Mouse (Mus musculus) heart, postnatal 36 days (tissue): ENCODE measurements at regions not wholly inside any gene's neighbourhood (a gene's known extent, or its start where the extent isn't known, plus 50 kb on each side); places are given as distances from the start of the nearest gene placed in this dataset.
A peak's percentile ranks its signal among the peaks of the same experiment; 100 is the strongest.

Experiments used
- DNase-seq, 2 experiments: peaks; one replicate each; pipeline ENCODE4 v3.0.0; 2021 to 2022
- intact Hi-C: fragments of 180-260 bp; cut with DNase I; formaldehyde crosslinking; loops from one replicate; pipeline ENCODE4 v1.15.1; 2025

- intact Hi-C loops, result no loop called here
- no peak for DNase-seq
These were observed 124.9 kb downstream of the Mn1 start for GRCm38 (mm10) chr5:111542077-111542476.

DNA sequence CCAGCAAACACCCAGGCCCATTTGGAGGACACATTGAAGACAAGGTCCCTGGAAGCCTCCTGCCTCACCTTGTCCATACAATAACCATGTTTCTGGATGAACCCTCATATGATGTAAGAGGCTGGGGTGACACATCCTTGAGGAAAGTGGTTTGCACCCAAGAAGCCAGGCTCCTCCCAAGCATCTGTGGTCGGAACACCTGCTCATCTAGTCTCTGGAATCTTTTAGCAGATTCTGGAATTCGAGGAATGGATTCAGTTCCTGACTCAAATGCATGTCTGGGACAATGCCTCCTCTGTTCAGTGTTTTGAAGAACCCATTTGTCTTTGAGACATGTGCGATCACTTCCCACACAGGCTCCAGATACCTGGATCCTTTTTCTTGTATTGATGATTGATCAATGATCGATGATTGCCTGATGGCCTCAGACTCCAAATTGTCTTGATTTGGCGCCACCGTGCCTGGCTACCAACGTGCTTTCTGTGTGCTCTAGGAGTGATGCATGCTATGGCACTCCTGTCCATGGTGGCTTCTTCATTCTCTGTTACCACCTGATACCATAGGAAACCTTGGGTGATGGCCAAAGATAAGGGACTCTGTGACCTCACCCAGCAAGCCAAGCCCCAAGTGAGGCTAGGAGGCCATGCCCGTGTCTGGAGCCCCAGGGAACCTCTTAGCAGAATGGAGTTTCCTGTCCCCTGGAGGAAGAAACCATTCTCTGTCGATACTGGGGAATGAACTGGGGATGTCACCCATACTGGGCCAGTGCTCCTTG lies 126.7 kb downstream of the Mn1 start:
- intact Hi-C loops, result no loop called here
- DNase-seq, result no peak

DNA sequence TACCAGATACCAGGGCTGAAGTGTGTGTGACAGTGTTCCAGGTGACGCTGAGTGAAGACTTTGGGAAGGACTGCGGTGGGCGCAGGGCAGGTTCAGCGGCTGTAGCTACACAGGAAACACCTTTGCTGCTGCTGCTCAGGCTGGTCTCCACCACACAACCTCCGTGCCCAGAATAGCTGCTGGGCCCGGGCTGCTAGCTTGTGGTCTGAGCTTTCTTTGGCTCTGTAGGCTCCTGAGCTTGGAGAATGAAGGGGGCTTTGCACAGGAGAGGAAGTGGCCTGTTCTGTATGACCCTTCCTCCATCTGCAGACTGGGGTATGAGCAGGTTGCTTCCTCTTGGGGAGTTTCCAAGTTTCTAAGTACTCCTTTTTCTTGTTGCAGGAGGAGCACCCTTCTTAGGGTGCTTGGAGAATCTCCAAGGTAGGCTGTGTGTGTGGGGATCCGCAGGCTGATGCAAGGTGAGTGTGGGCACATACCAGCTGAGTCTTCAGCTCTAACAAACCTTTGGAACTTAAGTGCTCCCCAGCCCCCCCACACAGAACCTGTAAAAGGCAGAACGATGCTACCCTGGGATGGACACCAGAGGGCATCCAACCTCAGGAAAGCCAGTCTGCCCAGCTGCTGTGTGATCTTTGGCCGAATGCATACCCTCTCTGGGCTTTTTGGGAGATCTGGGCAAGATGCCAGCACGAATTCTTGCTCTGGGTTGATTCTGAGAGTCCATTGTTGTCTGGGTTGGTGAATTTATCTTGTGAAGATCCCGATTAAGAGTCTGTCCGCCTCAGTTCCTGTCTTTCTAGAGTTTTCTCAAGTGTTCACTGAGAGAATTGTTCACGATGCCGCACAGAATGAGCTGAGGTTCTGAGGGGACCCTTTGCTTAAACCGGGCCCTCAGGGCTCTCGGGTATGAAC lies 136.6 kb downstream of the Mn1 start:
- intact Hi-C loops, result loop anchor here (2.0 to 5.0 kb wide), 2 partner anchors 86 to 139 kb away; no protein-coding TSS in a partner anchor
- no peak for DNase-seq

DNA sequence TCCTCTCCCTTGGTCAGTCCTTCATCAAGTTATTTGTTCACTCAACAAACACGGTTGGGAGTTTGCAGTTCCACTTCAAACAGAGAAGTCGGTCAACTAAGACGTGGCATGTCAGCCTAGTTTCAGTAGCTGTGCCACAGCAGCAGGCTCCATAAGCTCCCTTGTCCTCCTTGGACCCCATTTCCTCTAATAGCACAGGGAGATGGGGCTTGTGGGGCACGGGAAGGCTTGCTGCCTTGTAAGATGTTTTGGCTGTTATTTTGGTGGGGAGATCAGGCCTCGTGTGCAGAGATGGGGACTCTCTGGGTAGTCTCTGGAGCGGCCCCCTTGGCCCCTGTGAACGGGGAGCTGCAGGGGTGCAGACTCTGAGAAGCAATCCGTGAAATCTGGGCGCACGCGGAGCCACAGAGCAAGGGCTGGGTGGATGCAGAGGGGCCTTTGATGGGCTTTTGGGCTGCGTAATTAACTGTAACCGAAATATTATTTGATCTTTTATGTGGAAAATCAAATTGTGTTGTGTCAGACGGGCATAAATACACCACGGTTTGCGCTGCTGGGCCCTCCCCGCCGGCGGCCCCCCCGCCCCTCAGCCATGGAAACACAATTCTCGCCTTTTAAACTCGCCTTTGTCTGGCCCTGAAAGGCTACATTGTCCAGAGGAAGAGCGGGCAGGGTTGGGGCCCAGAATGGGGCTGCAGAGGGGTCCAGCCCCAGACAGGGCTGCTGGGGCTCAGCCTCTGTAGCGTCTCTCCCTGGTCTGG lies 137.6 kb downstream of the Mn1 start:
- DNase-seq, result no peak
- intact Hi-C loops, result loop anchor here (2.0 to 5.0 kb wide), 2 partner anchors 87 to 140 kb away; no protein-coding TSS in a partner anchor

GRCm38 (mm10) chr5:111555312-111555957 lies 138.3 kb downstream of the Mn1 start:
- DNase-seq, result no peak
- intact Hi-C loops, result loop anchor here (2.0 kb wide), 1 partner anchor 141 kb away; no protein-coding TSS in a partner anchor

GRCm38 (mm10) chr5:111555981-111556380 lies 138.8 kb downstream of the Mn1 start:
- DNase-seq, result no peak
- intact Hi-C loops, result loop anchor here (2.0 kb wide), 1 partner anchor 141 kb away; no protein-coding TSS in a partner anchor

GRCm38 (mm10) chr5:111560432-111560831 lies 143.3 kb downstream of the Mn1 start:
- intact Hi-C loops, result no loop called here
- peak in 1 of 2 experiments; percentile 24 for DNase-seq

DNA sequence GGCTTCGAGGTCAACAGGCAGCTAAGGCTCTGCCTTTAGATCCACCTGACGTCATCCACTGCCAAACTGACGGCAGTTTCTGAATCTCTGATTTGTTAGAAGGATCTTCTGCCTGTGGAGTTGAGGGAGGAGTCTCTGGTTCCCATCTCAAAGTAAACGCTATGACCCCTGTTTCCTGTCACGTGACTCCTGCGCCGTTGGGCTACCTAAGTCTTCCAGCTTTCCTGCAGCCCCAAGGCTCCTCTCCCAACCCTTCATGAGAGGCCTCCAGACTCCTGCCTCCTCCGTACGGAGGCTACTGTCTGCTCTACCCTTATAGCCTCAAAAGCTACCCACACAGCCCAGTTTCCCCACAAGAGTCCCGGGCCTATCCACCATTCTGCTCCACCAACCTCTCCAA lies 144.1 kb downstream of the Mn1 start:
- no peak for DNase-seq
- intact Hi-C loops, result no loop called here

DNA sequence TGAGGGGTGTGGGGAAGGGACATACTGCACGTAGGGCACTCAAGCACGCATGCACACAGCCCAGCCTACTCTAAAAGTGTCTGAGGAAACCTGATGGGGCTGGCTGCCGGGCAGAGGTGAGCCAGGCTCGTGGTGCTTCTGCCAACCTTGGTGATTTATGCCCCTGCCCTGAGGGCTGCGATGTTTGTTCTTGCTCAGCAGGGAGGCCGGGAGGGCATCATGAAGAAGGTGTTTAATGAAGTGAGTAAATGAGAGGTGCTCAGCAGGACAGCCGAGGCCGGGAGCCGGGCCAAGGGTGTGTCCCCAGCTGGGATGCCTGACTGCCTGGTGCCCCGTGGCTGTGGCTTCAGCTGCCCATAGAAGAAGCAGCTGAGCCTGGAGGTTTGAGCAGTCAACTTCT lies 153.7 kb downstream of the Mn1 start:
- DNase-seq, result peak in 1 of 2 experiments; percentile 24
- intact Hi-C loops, result no loop called here

- DNase-seq, result no peak
- intact Hi-C loops, result no loop called here
These were observed 156.2 kb downstream of the Mn1 start for GRCm38 (mm10) chr5:111573265-111573873.

GRCm38 (mm10) chr5:111574219-111574840 lies 157.2 kb downstream of the Mn1 start:
- no peak for DNase-seq
- intact Hi-C loops, result no loop called here

DNA sequence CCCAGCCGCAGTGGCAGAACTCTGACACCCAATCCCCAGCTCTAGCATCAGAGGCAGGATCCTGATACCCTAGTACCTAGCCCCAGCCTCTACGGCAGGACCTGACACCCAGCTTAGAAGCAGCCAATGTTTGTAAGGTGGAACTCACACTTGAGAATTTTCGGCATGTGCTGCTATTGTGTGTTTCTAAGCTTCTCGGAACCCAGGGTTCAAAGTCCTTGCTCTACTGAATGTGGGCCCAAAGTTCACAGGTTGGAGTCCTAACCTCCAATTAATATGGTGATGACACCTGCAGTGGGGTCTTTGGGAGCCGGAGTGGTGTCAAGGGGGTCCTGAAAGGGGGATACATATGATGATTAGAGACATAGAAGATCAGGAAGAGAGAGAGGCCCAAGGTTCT lies 158.2 kb downstream of the Mn1 start:
- intact Hi-C loops, result no loop called here
- DNase-seq, result no peak

DNA sequence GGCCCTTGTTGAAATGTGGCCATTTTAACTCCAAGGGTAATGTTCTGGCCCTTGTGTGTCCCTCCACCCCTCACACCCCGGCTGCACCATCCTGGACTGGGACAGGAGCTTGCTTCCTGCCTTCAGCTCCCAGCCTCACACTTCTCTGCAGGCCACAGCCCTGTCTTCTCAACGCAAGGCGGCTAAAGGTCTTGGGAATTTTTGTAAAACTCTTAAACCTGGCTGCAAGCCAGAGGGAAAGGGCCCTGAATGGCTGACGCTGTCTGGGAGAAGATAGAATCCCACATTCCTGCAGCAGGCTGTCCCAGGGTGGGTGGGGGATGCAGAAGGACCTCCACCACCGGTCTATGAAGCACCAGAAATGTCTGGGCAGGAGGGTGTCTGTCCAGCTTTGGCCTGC lies 156.3 kb upstream of the Gm26897 start:
- DNase-seq, result no peak

DNA sequence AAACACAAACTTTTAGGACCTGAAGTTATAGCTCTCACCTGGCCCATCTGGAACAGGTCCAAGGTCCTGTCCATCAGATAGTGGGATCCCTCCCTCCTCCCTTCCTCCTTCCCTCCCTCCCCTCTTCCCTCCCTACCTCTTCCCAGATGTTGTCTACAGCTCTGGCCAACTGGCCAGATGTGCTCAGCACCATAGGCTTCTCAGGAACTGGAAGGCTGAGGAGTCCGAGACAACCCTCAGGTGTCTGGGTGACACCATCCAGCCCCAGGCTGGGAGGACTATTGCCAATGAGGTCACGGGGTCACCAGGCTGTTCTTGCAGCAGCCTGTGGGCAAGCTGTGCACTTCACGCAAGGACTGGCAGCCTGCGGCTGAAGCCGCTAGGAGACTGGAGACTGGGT lies 155.6 kb upstream of the Gm26897 start:
- DNase-seq, result peak in 1 of 2 experiments; percentile 15
- intact Hi-C loops, result no loop called here

More for the DNA sequence above, 156.3 kb upstream of the Gm26897 start:
- intact Hi-C loops, result no loop called here

DNA sequence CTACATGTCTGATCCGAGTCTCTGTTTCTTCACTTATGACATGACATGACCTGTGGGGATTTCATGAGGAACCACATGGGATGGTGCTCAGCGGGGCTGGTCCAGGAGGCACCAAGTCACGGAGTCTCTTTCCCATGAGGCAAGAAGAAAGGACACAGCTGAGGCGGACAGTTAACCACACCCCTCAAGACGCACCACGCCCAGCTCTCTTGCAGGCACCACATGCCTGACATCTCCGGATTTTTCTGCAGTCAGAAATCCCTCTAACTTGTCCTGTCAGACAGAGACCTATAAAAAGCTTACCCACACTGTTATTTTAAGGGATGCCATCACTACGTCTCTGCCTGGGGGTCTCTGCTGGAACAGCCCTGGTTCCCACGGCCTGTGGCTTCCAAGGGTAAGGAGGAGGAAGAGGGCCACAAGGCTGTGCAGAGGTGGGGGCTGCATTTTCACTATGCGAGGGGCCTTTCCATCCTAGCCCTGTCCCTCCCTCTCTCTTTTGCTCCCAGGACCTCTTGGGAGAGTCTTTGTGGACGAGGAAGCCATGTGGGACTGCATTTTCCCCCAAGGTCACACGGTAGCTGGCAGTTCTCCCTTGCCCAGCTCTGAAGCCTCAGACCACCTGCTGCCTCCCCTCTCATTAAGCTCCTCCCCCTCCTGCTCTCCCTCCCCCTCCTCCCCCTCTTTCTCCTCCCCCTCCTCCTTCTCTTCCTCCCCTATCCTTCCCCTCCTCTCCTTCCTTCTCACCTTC lies 154.6 kb upstream of the Gm26897 start:
- intact Hi-C loops, result no loop called here
- no peak for DNase-seq

GRCm38 (mm10) chr5:111580870-111581771 lies 152.6 kb upstream of the Gm26897 start:
- intact Hi-C loops, result no loop called here
- no peak for DNase-seq

DNA sequence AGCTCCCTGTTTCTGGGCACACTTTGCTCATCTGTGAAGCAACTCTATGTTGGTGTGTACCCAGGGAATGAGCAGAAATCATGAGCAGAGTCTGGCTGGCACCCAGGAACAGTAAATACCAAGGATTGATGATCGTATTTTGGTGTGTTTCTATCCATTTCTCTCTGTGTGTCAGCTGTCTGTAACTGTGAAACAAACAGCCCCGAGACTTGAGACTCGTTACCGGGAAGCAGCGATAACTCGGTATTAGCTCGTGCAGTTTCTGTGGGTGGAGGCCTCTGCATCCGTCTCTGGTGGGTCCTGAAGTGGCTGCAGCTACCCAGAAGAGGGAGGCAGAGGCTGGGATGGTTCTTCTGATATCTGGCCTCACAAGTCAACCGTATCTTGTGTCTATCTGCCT lies 151.7 kb upstream of the Gm26897 start:
- intact Hi-C loops, result no loop called here
- no peak for DNase-seq
